Mouse (Mus musculus) megakaryocyte, embryonic 14.5 days (primary cell): Measurements from ENCODE around the gene Scfd2.

ENCODE experiments used
- FLI1 ChIP-seq: IDR thresholded peaks from 2 replicates; pipeline ENCODE4 v1.6.1; 2012; ENCODE audit warnings: low read length, inconsistent platforms, mixed read lengths
- GATA1 ChIP-seq: IDR thresholded peaks from 3 replicates; pipeline ENCODE4 v1.6.1; 2012; ENCODE audit warnings: mixed read lengths, low read length, inconsistent platforms, borderline replicate concordance

DNA sequence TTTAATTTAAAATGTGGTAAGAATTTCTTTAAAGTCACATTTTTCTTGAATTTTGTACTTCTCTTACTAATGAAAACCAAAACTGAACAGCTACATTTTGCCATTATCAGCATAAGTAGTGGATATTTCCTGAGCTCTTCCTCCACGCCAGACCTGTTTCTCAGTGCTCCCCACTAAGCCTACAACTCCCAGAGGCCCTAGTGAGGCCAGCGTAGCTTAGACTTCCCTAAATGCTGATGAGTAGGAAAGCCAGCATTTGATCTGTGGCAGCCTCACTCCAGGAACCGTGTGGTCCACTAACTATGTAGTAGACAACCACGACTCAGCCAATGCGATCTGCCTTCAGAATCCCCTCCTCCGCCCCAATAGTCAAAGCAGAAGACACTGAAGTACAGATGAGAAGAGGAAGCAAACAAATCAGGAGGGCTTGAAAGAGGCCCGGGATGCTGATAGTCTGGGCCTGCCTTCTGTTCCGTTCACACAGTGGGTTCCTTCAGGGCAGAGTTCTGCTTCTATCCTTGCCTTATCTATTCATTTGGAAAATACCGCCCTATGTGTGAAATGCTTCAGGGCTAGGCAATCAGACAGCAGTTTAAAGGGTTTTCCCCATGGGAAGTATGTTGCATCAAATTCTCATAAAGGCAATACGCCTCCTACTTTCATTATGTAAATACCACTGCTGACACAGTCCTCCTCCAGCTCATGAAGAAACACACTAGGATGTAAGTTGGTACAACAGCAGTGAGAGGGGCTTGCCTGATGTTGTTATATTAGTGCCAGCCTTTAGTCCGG lies 183.3 kb downstream of the Scfd2 start:
- no peak for TF ChIP-seq GATA1
- TF ChIP-seq FLI1 = no peak
